In the genomic region with DNA sequence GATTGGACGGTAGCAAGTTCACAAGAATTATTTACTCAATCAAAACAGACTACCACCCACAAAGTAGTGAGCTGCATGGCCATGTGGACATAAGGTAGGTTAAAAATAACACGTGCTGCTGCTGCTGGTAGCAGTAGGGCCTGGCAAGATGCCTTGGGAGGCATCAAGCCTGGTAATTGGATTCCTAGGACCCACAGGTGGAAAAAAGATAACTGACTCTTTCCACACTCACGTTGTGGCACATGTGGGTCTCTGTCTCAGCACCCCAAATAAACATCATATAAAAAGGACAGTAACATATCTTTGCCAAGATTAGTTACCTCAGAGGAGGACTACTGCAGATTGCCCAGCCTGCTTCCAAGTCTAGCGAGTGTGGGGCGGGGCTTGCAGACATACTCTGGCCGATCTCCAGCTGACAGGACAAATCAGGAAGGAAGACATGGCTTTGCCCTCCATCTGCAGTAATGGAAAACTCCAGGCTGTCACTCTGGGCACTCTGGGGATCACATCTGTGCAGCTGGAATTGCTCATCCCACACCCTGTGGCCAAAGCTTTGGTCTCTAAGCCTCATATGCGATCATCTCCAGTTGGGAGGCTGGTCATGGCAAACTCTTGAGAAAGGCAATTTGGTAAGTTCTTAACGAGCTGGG, we compare ENCODE assay signal across 11 mouse cellular contexts.
A peak's percentile ranks its signal among the peaks of the same experiment; 100 is the strongest.
DNase-seq lines count a peak whose midpoint lies in the region; ATAC-seq and TF ChIP-seq lines count a peak whose summit lies in the region.
"Had no signal": no experiment of that assay in that cellular context is flagged by ENCODE, and none has a peak within 500 bp of the region (broad histone marks: within the 10 kb centered on the region; RNA-seq: fewer than 3 reads in every experiment).

No protein-coding gene starts in this region.

- no peaks in the 10 kb centered on the region for H3K27me3 ChIP-seq in kidney, embryonic 14.5 days (ENCODE audit: control insufficient read depth, insufficient read depth, low read length)
- H3K27me3 ChIP-seq in stomach, postnatal 0 days (ENCODE audit: control insufficient read depth, insufficient read depth, low read length): no peaks in the 10 kb centered on the region
- H3K27me3 ChIP-seq: CH12.LX; embryonic facial prominence, embryonic 13.5 days; liver, embryonic 13.5 days had no signal

- no peaks in the 10 kb centered on the region for H3K9me3 ChIP-seq in kidney, embryonic 14.5 days (ENCODE audit: control insufficient read depth, low read length)
- no peaks in the 10 kb centered on the region for H3K9me3 ChIP-seq in stomach, postnatal 0 days (ENCODE audit: control insufficient read depth, low read length)
- H3K9me3 ChIP-seq: embryonic facial prominence, embryonic 13.5 days; liver, embryonic 13.5 days had no signal

- WGBS in kidney, embryonic 14.5 days: 80% methylated on average over 8 of the region's 8 CpGs
- 61% methylated on average over 8 of the region's 8 CpGs for WGBS in stomach, postnatal 0 days

- no peak for TF ChIP-seq EP300 in stomach, postnatal 0 days (optimal IDR thresholded peaks at IDR 0.05)

- H3K27ac ChIP-seq in kidney, embryonic 14.5 days (ENCODE audit: low read depth, low read length): no peak overlapping the region
- no peak overlapping the region for H3K27ac ChIP-seq in stomach, postnatal 0 days (replicated peaks)
- H3K27ac ChIP-seq: embryonic facial prominence, embryonic 13.5 days; liver, embryonic 13.5 days had no signal

- H3K4me2 ChIP-seq in kidney, embryonic 14.5 days (replicated peaks; ENCODE audit: low read depth, low read length): no peak overlapping the region
- no peak overlapping the region for H3K4me2 ChIP-seq in stomach, postnatal 0 days (replicated peaks; ENCODE audit: low read depth)
- H3K4me2 ChIP-seq: embryonic facial prominence, embryonic 13.5 days; liver, embryonic 13.5 days had no signal

- H3K9ac ChIP-seq in kidney, embryonic 14.5 days (ENCODE audit: low read depth, low read length): no peak overlapping the region
- no peak overlapping the region for H3K9ac ChIP-seq in stomach, postnatal 0 days (ENCODE audit: low read length)
- H3K9ac ChIP-seq: embryonic facial prominence, embryonic 13.5 days; liver, embryonic 13.5 days had no signal

- peak; percentile 9 for DNase-seq in kidney, adult 18-20 months
- DNase-seq in cerebellum, postnatal 36 days: peak; percentile 73 to 75
- peak; percentile 13 for DNase-seq in kidney, adult 9 months
- peak; percentile 15 to 40 for DNase-seq in right cerebral cortex, adult 2 months (ENCODE audit: low spot score in 2 of 2)
- DNase-seq in thymus, postnatal 4 days: no peak
- DNase-seq in stomach, postnatal 0 days (ENCODE audit: low spot score): no peak
- DNase-seq: liver, embryonic 13.5 days had no signal

- H3K4me3 ChIP-seq in kidney, embryonic 14.5 days (ENCODE audit: low read length): no peak overlapping the region
- no peak overlapping the region for H3K4me3 ChIP-seq in stomach, postnatal 0 days (ENCODE audit: low read depth, low read length)
- H3K4me3 ChIP-seq: embryonic facial prominence, embryonic 13.5 days; liver, embryonic 13.5 days had no signal

- no peak for ATAC-seq in kidney, embryonic 14.5 days (ENCODE audit: low FRiP score, low TSS enrichment)
- ATAC-seq in stomach, postnatal 0 days (ENCODE audit: low FRiP score, low TSS enrichment): no peak
- no peak for ATAC-seq in megakaryocyte, adult 5-6 weeks (ENCODE audit: poor library complexity, severe bottlenecking)

- no peaks in the 10 kb centered on the region for H3K4me1 ChIP-seq in kidney, embryonic 14.5 days (ENCODE audit: control insufficient read depth, insufficient read depth, low read length)
- no peaks in the 10 kb centered on the region for H3K4me1 ChIP-seq in stomach, postnatal 0 days (replicated peaks; ENCODE audit: control insufficient read depth, insufficient read depth)
- H3K4me1 ChIP-seq: embryonic facial prominence, embryonic 13.5 days; liver, embryonic 13.5 days had no signal

- TF ChIP-seq CTCF in stomach, postnatal 0 days (IDR thresholded peaks at IDR 0.05; ENCODE audit: low read depth): no peak

- H3K36me3 ChIP-seq in kidney, embryonic 14.5 days (ENCODE audit: control insufficient read depth, insufficient read depth, low read length): no peaks in the 10 kb centered on the region
- H3K36me3 ChIP-seq in stomach, postnatal 0 days (ENCODE audit: control insufficient read depth, insufficient read depth, low read length): no peaks in the 10 kb centered on the region
- H3K36me3 ChIP-seq: embryonic facial prominence, embryonic 13.5 days; liver, embryonic 13.5 days had no signal

Comparison
In these comparisons a context has a peak if more than half of its experiments do, and no peak if none do; other contexts are left out.
1. DNase-seq: peak in kidney, adult 18-20 months (single experiment), cerebellum, postnatal 36 days (2 of 2), kidney, adult 9 months (single experiment) and right cerebral cortex, adult 2 months (2 of 2); none in thymus, postnatal 4 days (single experiment) and stomach, postnatal 0 days (single experiment).